Mouse (Mus musculus): ENCODE measurements at regions not wholly inside any gene's neighbourhood (a gene's known extent, or its start where the extent isn't known, plus 50 kb on each side); places are given as distances from the start of the nearest gene placed in this dataset.
"Not testable (repeated sequence)": the region's sequence is repeated elsewhere in the genome, so short reads cannot be mapped to it uniquely, and the experiment has no call there.

DNA sequence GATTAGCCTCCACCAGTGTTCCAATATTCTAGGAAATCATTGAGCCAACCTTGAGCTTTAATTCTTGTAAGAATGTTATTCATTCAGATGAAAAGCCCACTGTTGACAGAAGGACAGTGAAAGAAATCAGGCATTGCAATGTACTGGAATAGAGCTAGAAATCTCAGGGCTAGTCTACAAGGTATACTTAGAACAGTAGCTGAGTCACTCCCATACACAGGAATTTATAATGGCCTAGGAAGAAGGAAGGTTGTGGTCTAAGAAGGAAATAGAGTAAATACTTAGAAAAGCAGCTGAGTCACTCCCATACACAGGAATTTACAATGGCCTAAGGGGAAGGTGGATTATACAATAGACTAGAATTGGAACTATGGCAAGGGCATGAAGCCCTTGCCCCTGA lies 174.6 kb downstream of the Fam181b start:
- DNase-seq (ENCODE audit: low read depth): not testable (repeated sequence)

DNA sequence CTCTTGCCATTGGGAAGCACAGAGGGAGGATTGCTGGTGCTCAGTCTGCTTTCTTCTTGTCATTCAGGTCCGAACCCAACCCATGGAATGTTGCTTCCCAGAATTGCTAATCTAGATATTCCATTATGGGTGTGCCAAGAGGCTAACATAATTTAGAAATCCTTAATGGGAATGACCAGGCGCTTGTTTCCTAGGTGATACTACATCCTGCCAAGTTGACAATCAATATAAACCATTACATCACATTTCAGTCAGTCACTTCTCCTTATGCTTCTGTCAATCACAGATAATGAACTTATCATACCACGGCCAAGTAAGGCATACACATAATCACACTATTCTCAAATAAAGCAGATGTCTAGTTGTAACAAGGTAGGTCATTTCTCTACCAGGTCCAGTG lies 206.1 kb downstream of the Fam181b start:
- DNase-seq (ENCODE audit: low read depth): no peak

DNA sequence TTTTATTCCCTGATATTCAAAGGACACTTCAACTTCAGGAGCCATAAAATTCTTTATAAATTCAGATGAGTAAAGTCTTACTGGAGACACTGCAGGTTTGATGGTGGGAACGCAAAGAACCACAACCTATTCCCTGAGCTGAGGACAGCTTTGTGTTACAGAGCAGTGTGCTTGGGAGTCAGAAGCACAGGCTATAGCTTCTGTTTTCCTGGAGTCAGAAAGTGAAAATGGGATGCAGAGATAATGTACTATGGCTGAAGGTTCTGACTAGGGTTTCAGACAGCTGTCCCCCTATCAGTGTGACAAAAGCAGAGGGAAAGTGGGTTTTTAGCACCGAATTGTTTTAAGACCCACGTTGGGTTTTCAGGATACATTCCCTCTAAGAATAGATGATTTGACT lies 211.8 kb downstream of the Fam181b start:
- no peak for DNase-seq (ENCODE audit: low read depth)

DNA sequence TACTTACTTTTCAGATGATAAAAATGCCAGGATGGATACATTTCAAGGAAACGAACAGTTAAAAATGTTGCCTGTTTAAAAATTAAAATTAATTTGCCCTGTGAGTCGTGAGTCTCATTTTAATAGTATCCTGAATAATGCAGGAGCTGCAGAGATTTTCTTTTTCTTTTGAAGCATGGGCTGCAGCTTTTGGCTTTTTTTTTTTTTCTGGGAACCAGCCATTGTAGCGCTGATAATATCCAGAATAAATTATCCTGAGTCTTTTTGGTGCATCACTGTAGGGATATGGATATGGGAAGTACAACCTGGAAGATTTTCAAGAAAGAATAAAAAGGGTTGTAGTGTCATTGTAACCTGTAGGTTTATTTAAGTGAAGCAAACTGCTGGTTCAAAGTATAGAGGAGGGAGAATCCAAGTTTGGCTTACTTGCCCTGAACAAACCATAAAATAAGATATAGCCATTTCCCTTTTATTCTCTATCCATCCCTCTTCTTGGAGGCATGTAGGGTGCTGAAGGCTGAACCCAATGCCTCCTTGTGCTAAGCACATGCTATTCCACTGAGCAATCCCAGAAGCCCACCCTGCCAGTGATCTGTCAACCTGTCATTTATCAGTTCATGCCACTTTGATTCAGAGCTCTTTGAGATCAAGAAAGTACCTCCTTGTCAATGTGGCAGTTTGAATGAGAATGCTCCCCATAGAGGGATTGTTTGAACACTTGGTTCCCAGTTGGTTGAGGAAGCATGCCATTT lies 212.5 kb downstream of the Fam181b start:
- no peak for DNase-seq (ENCODE audit: low read depth)

DNA sequence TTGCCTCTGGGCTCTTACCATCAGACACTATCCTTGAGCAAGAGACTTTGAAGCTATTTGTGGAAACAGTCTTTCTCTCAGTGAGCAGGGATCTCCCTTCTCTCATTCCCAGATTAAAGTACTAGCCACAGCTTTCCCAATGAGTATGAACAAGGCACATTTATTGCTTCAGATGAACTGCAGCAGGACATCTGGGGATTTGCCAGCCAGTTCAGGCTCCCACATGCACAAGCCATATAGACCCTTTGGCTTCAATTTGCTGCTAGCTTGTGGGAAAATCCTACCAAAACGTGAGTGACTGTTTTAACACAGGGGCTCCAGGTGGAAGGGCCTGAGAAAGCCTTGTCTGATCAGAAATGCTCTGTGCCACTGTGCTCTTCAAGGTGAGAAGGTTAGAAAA lies 233.1 kb downstream of the Fam181b start:
- no peak for DNase-seq (ENCODE audit: low read depth)

DNA sequence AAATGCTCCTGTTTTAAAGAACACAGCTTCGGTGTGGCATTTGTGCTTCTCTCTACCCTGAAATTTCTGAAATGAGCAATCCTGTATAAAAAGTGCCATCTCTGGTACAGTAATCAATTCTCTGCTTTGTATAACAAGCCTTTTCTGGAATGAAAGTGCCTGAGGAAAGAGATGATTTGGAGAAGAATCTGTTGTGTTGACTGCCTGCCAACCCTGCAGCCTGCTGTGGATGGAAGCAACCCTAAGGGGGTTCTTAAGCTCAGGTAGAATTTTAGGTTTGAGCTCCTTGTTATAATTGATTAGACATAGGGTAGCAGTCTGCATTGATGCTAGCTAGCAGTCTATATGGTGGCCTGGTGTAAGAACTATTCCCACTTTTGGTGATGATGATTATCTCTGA lies 251.7 kb downstream of the Fam181b start:
- no peak for DNase-seq (ENCODE audit: low read depth)

DNA sequence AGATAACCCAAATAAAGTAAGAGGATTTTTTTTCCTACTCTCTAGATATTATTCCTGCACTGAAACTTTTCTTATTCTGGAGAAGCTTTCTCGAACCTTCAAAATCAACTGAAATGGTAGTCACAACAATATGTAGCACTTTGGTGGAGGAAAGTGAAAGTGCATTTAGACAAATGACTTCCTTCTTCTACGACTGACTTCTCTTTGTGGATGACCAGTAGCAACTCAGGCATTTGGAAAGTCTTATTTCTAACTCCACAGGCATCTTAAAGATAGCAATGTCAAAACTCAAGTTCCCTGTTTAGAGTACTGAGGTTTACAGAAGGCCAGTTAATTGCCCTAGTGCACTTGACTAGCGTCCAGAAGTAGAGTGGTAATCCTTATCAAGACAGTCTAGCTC lies 252.5 kb downstream of the Fam181b start:
- DNase-seq (ENCODE audit: low read depth): no peak

DNA sequence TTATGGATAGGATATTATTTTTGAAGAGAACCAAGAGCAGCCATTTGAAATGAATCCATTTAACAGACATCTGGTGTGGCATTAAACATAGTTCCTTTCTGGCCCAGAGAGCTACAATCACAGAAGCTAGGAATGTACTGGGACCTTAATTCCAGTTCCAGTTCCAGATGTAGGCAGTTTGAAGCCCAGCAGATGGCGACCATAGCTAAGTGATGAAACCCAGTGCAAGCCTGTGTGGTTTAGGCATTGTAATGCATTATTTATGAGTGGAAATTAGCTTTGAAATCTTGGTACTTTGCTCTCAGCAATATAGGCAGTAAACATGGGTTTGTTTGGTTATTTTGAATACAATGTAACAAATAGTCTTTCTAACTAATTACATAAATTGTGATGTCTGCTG lies 256.8 kb downstream of the Fam181b start:
- peak; percentile 17 for DNase-seq (ENCODE audit: low read depth)

All from 416B (cell line).